Mouse (Mus musculus) bone marrow, adult 2 months (tissue): Measurements from ENCODE around the gene Atp6v0b.
A peak's percentile ranks its signal among the peaks of the same experiment; 100 is the strongest.

Source experiments
- CTCF ChIP-seq: fragments of 200-500 bp; IDR thresholded peaks from 2 replicates; pipeline ENCODE4 v1.5.1; 2011; ENCODE audit warnings: low read length, control low read depth; ENCODE audit not compliant: control insufficient read depth, insufficient read depth
- POLR2A ChIP-seq: fragments of 200-500 bp; IDR thresholded peaks from 2 replicates; pipeline ENCODE4 v1.6.1; 2011; ENCODE audit warnings: low read depth, mild to moderate bottlenecking, control low read depth, low read length, borderline replicate concordance; ENCODE audit not compliant: control insufficient read depth

DNA sequence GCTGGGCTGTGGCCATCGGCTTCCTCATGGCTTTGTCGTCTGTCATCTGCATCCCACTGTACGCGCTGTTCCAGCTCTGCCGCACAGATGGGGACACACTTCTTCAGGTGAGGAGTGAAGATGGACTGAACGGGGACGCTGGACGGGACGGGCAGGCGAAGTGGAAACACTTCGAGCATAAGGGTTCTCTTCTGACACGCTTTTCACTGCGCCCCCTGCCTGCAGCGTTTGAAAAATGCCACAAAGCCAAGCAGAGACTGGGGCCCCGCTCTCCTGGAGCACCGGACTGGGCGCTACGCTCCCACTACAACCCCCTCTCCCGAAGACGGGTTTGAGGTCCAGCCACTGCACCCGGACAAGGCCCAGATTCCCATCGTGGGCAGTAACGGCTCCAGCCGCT lies 19.3 kb downstream of the Atp6v0b start:
- TF ChIP-seq CTCF, result peak; percentile 66
- no peak for TF ChIP-seq POLR2A
